Mouse (Mus musculus) kidney, adult 2 months (tissue): ENCODE results near the gene Foxl1. TPM values are rescaled to one million over a fixed set of nuclear protein-coding genes. Genes with fewer than 3 reads are reported as not detected.

Experiments
- DNase-seq: peaks from one replicate; pipeline ENCODE4 v3.0.0; 2021
- H3K27ac ChIP-seq: fragments of 200-500 bp; 2 replicates; pipeline ENCODE4 v1.5.1; 2012; ENCODE audit warnings: low read depth, low read length, control low read depth, inconsistent platforms; ENCODE audit not compliant: insufficient read depth
- H3K27me3 ChIP-seq: fragments of 200-500 bp; replicated peaks from 2 replicates; pipeline ENCODE4 v1.6.1; 2012; ENCODE audit warnings: mild to moderate bottlenecking, moderate library complexity, low read length, inconsistent platforms; ENCODE audit not compliant: control insufficient read depth, insufficient read depth
- H3K36me3 ChIP-seq: fragments of 200-500 bp; 2 replicates; pipeline ENCODE4 v1.6.1; 2012; ENCODE audit warnings: mild to moderate bottlenecking, moderate library complexity, low read length, inconsistent platforms; ENCODE audit not compliant: control insufficient read depth, insufficient read depth
- H3K4me1 ChIP-seq: fragments of 200-500 bp; 2 replicates; pipeline ENCODE4 v1.6.1; 2011; ENCODE audit warnings: low read length; ENCODE audit not compliant: control insufficient read depth, insufficient read depth
- H3K4me3 ChIP-seq: fragments of 200-500 bp; 2 replicates; pipeline ENCODE4 v1.5.1; 2011; ENCODE audit warnings: mild to moderate bottlenecking, low read depth, low read length, control low read depth; ENCODE audit not compliant: insufficient read depth
- CTCF ChIP-seq: fragments of 200-500 bp; conservative IDR thresholded peaks from 2 replicates; pipeline ENCODE4 v1.5.1; 2011; ENCODE audit warnings: low read depth, mild to moderate bottlenecking, control low read depth, low read length, moderate library complexity, mixed read lengths; ENCODE audit not compliant: insufficient read depth, insufficient read length
- POLR2A ChIP-seq: fragments of 200-500 bp; IDR thresholded peaks from one replicate; pipeline ENCODE4 v1.6.1; 2011; ENCODE audit warnings: low read depth, low read length, control low read depth
- WGBS: fragments of 180-500 bp; shearing (Covaris S2); methylation state at CpG from one replicate; pipeline ENCODE4 v1.1.7; 2018; 5-methylcytosine and 5-hydroxymethylcytosine counted together
- polyA plus RNA-seq: library from polyadenylated mRNA; depleted of rRNA; stranded (reverse); fragments of >200 nt; gene quantifications from 2 replicates; pipeline ENCODE4 v1.2.3, GENCODE M21; 2012

Foxl1 gene
- polyA plus RNA-seq, 1 experiment = 0.75 TPM

GRCm38 (mm10) chr8:121104049-121104818 is 23.5 kb upstream of the Foxl1 start:
- Histone ChIP-seq H3K27me3 (no peaks in the 10 kb centered on the region), H3K4me1 (no peaks in the 10 kb centered on the region; the same call in 1 of the 2 replicates), H3K36me3 (no peaks in the 10 kb centered on the region), H3K27ac (no peak overlapping the region), H3K4me3 (no peak overlapping the region)
- TF ChIP-seq POLR2A (no peak), CTCF (peak; percentile 92)
- 54% methylated on average over 17 of the region's 17 CpGs for WGBS
- DNase-seq = peak; percentile 66

GRCm38 (mm10) chr8:121107668-121108656 is 19.8 kb upstream of the Foxl1 start, which contains the start of gene Mthfsd:
Mthfsd (minus strand) TSS chr8:121108392.
- TF ChIP-seq POLR2A (peak; percentile 76), CTCF (0 out of 2 replicates have a peak, but pooled peaks have one; percentile 8)
- WGBS = under 1% methylated on average over 75 of the region's 75 CpGs
- H3K36me3 ChIP-seq = no peaks in the 10 kb centered on the region
- H3K27me3 ChIP-seq = no peaks in the 10 kb centered on the region
- H3K27ac ChIP-seq = peak within 1 kb of the TSS; percentile 71
- peak within 1 kb of the TSS; percentile 92 for H3K4me3 ChIP-seq
- H3K4me1 ChIP-seq = no peaks in the 10 kb centered on the region; the same call in 1 of the 2 replicates
- DNase-seq = peak; percentile 99

GRCm38 (mm10) chr8:121108657-121109056 is 19.1 kb upstream of the Foxl1 start:
- H3K27ac ChIP-seq = peak overlapping the region; percentile 63; the same call in 1 of the 2 replicates
- TF ChIP-seq POLR2A (no peak), CTCF (no peak)

GRCm38 (mm10) chr8:121111145-121111907 is 16.4 kb upstream of the Foxl1 start:
- Histone ChIP-seq H3K4me3 (no peak overlapping the region), H3K27ac (no peak overlapping the region), H3K36me3 (no peaks in the 10 kb centered on the region), H3K27me3 (no peaks in the 10 kb centered on the region; the same call in 1 of the 2 replicates), H3K4me1 (no peaks in the 10 kb centered on the region; the same call in 1 of the 2 replicates)
- 60% methylated on average over 7 of the region's 7 CpGs for WGBS
- TF ChIP-seq CTCF (no peak), POLR2A (no peak)
- DNase-seq = no peak

More at GRCm38 (mm10) chr8:121108657-121109056, 19.1 kb upstream of the Foxl1 start:
- H3K4me1 ChIP-seq = no peaks in the 10 kb centered on the region; the same call in 1 of the 2 replicates
- 9% methylated on average over 5 of the region's 5 CpGs for WGBS
- H3K36me3 ChIP-seq = no peaks in the 10 kb centered on the region
- peak overlapping the region; percentile 92 for H3K4me3 ChIP-seq
- H3K27me3 ChIP-seq = no peaks in the 10 kb centered on the region
- no peak for DNase-seq

- TF ChIP-seq CTCF = peak; percentile 97
- no peak for TF ChIP-seq POLR2A
- Histone ChIP-seq H3K4me3 (no peak overlapping the region), H3K36me3 (no peaks in the 10 kb centered on the region), H3K27me3 (peaks cover 5% of the 10 kb centered on the region; the same call in 1 of the 2 replicates), H3K27ac (no peak overlapping the region), H3K4me1 (no peaks in the 10 kb centered on the region; the same call in 1 of the 2 replicates)
- 1% methylated on average over 21 of the region's 21 CpGs for WGBS
- peak; percentile 97 for DNase-seq
Measured at GRCm38 (mm10) chr8:121113261-121113660, 14.5 kb upstream of the Foxl1 start.

- H3K4me3 ChIP-seq = peak overlapping the region; percentile 30; the same call in 1 of the 2 replicates
- H3K4me1 ChIP-seq = no peaks in the 10 kb centered on the region
- 0 out of 2 replicates have a peak overlapping the region, but pooled peaks have one; percentile 20 for H3K27ac ChIP-seq
- no peak for DNase-seq
- 12% methylated on average over 25 of the region's 25 CpGs for WGBS
- H3K36me3 ChIP-seq = no peaks in the 10 kb centered on the region
- H3K27me3 ChIP-seq = peaks cover 6% of the 10 kb centered on the region; the same call in 1 of the 2 replicates
- TF ChIP-seq POLR2A = no peak
Measured at GRCm38 (mm10) chr8:121115136-121115535, 12.6 kb upstream of the Foxl1 start.
